Mouse (Mus musculus): Measurements from ENCODE around the gene C2. TPM values are rescaled to one million over a fixed set of nuclear protein-coding genes. Genes with fewer than 3 reads are reported as not detected.

Gene C2
- total and polyA plus RNA-seq, 2 experiments from 2014 or later = 2.9 to 7.0 TPM

- Histone ChIP-seq H3K4me2 (ENCODE audit: low read depth, low read length, poor library complexity, severe bottlenecking) (no peak overlapping the region), H3K27ac (ENCODE audit: low read depth, low read length) (no peak overlapping the region), H3K4me3 (ENCODE audit: low read depth, low read length) (no peak overlapping the region), H3K4me1 (ENCODE audit: insufficient read depth, low read length) (no peaks in the 10 kb centered on the region), H3K27me3 (ENCODE audit: insufficient read depth, low read length) (0 out of 2 replicates have a peak, but pooled peaks cover 6% of the 10 kb centered on the region), H3K9me3 (ENCODE audit: low read length) (no peaks in the 10 kb centered on the region), H3K36me3 (ENCODE audit: insufficient read depth, low read length) (no peaks in the 10 kb centered on the region), H3K9ac (replicated peaks; ENCODE audit: low read length, poor library complexity, severe bottlenecking) (no peak overlapping the region)
- DNase-seq (ENCODE audit: low spot score) = no peak
- no peak for ATAC-seq (ENCODE audit: low FRiP score)
- TF ChIP-seq CTCF (IDR thresholded peaks at IDR 0.05) = no peak
Observed at GRCm38 (mm10) chr17:34881166-34881565, 16.9 kb downstream of the C2 start.

DNA sequence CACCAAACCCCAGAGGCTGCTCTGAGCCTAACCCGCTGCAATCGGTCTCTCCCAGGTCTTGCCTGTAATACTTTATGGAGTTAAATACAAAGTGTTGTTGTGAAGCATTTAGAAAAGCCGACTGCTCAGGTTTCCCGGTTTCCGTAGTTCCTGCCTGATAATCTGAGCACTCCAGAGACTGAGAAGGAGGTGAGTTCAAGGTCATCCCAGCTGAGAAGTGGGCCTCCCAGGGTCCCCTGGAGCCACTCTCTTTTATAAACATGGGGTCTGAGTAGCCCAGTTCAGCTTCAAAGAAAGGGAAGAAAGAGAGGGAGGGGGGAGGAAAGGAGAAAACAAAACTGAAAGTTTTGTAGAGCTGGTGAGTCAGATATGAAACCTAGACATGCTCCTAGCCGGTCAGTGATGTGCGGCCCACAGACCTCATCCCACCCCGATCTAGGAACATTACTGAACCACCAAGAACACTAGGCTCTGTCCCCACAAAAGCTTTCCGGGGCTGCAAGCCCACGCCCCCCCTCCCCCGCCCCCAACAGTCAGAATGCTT lies 18.7 kb downstream of the C2 start, which contains the start of gene Zbtb12:
TSS of gene Zbtb12 (plus strand) at position 148 of the 544 bp plus-strand sequence.
- Histone ChIP-seq H3K4me1 (ENCODE audit: insufficient read depth, low read length) (no peaks in the 10 kb centered on the region), H3K4me2 (ENCODE audit: low read depth, low read length, poor library complexity, severe bottlenecking) (no peak within 1 kb of the TSS), H3K9me3 (ENCODE audit: low read length) (no peaks in the 10 kb centered on the region), H3K27ac (ENCODE audit: low read depth, low read length) (no peak within 1 kb of the TSS), H3K4me3 (ENCODE audit: low read depth, low read length) (no peak within 1 kb of the TSS), H3K36me3 (ENCODE audit: insufficient read depth, low read length) (no peaks in the 10 kb centered on the region), H3K9ac (replicated peaks; ENCODE audit: low read length, poor library complexity, severe bottlenecking) (no peak within 1 kb of the TSS), H3K27me3 (ENCODE audit: insufficient read depth, low read length) (0 out of 2 replicates have a peak, but pooled peaks cover 6% of the 10 kb centered on the region)
- 71% methylated on average over 11 of the region's 11 CpGs for WGBS
- ATAC-seq (ENCODE audit: low FRiP score) (no peak), DNase-seq (ENCODE audit: low spot score) (no peak)
- no peak for TF ChIP-seq CTCF (IDR thresholded peaks at IDR 0.05)

DNA sequence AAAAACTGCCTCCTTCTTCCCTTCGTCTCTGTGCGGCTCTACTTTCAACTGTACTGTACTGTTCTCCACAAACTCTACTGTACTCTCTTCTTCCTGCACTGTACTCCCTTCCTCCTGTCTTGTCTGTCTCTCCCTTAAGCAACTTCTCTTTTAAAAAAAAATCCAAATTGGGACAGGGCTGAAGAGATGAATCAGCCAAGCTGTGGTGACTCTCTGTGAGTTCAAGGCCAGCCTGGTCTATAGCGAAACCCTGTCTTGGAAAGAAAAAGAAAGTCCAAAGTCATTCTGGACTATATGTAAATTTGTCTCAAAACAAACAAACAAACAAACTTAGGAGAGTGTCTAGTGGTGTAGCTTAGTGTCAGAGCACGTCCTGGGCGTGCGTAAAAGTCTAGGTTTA lies 23.7 kb downstream of the C2 start:
- H3K4me2 ChIP-seq (ENCODE audit: low read depth, low read length, poor library complexity, severe bottlenecking) = no peak overlapping the region
- TF ChIP-seq CTCF (IDR thresholded peaks at IDR 0.05) = no peak
- WGBS = 91% methylated on average over 6 of the region's 6 CpGs

GRCm38 (mm10) chr17:34865981-34866380 lies 32.1 kb downstream of the C2 start:
- Histone ChIP-seq H3K9me3 (ENCODE audit: low read length) (no peaks in the 10 kb centered on the region), H3K4me2 (ENCODE audit: low read depth, low read length, poor library complexity, severe bottlenecking) (no peak overlapping the region), H3K27me3 (ENCODE audit: insufficient read depth, low read length) (no peaks in the 10 kb centered on the region), H3K36me3 (ENCODE audit: insufficient read depth, low read length) (no peaks in the 10 kb centered on the region), H3K4me3 (ENCODE audit: low read depth, low read length) (no peak overlapping the region), H3K4me1 (ENCODE audit: insufficient read depth, low read length) (no peaks in the 10 kb centered on the region), H3K9ac (replicated peaks; ENCODE audit: low read length, poor library complexity, severe bottlenecking) (no peak overlapping the region), H3K27ac (ENCODE audit: low read depth, low read length) (no peak overlapping the region)
- ATAC-seq (ENCODE audit: low FRiP score) (no peak), DNase-seq (ENCODE audit: low spot score) (no peak)
- TF ChIP-seq CTCF (IDR thresholded peaks at IDR 0.05) = no peak
- 73% methylated on average over 7 of the region's 7 CpGs for WGBS

More for the DNA sequence above, 23.7 kb downstream of the C2 start:
- Histone ChIP-seq H3K27me3 (ENCODE audit: insufficient read depth, low read length) (peaks cover 3% of the 10 kb centered on the region; the same call in 1 of the 2 replicates), H3K27ac (ENCODE audit: low read depth, low read length) (no peak overlapping the region), H3K4me3 (ENCODE audit: low read depth, low read length) (no peak overlapping the region), H3K9me3 (ENCODE audit: low read length) (no peaks in the 10 kb centered on the region), H3K9ac (replicated peaks; ENCODE audit: low read length, poor library complexity, severe bottlenecking) (no peak overlapping the region), H3K4me1 (ENCODE audit: insufficient read depth, low read length) (no peaks in the 10 kb centered on the region), H3K36me3 (ENCODE audit: insufficient read depth, low read length) (no peaks in the 10 kb centered on the region)
- no peak for ATAC-seq (ENCODE audit: low FRiP score)
- no peak for DNase-seq (ENCODE audit: low spot score)

DNA sequence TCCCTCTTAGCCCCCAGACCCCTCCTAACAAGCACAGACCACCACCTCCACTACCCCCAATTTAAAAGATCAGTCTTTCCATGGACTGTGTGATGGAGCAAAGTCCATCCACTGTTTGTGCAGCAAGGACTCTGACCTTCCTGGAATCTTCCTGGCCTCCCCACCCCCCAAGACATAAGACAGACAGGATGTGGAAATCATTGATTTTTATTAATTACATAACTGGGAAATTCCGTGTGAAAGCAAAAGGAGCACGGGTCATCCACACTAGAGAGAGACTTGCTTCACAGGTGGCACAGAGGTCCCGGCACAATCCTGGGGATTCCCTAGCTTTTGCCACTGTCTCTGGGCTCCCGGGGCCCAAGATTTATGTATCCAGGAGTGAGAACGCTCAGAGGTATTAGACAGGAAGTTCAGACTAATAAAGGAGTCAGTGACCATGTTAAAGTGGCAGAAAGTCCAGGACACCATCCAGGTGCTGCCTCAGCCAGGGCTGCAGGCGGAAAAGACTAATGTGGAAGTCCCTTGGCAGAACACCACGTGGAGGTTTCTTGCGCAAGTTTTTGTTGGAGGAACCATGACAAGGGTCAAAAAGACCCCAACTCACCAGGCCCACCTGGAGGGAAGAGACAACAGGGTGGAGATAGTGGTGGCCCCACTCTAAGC lies 35.5 kb downstream of the C2 start, which contains the start of gene Cfb:
TSS of gene Cfb (minus strand) at position 103 of the 666 bp plus-strand sequence.
- Histone ChIP-seq H3K27ac (ENCODE audit: low read depth, low read length) (no peak within 1 kb of the TSS), H3K4me3 (ENCODE audit: low read depth, low read length) (no peak within 1 kb of the TSS), H3K36me3 (ENCODE audit: insufficient read depth, low read length) (no peaks in the 10 kb centered on the region), H3K9ac (replicated peaks; ENCODE audit: low read length, poor library complexity, severe bottlenecking) (no peak within 1 kb of the TSS), H3K4me2 (ENCODE audit: low read depth, low read length, poor library complexity, severe bottlenecking) (no peak within 1 kb of the TSS), H3K27me3 (ENCODE audit: insufficient read depth, low read length) (no peaks in the 10 kb centered on the region), H3K4me1 (ENCODE audit: insufficient read depth, low read length) (no peaks in the 10 kb centered on the region), H3K9me3 (ENCODE audit: low read length) (no peaks in the 10 kb centered on the region)
- DNase-seq (ENCODE audit: low spot score) (no peak), ATAC-seq (ENCODE audit: low FRiP score) (no peak)
- 72% methylated on average over 8 of the region's 8 CpGs for WGBS
- no peak for TF ChIP-seq CTCF (IDR thresholded peaks at IDR 0.05)

DNA sequence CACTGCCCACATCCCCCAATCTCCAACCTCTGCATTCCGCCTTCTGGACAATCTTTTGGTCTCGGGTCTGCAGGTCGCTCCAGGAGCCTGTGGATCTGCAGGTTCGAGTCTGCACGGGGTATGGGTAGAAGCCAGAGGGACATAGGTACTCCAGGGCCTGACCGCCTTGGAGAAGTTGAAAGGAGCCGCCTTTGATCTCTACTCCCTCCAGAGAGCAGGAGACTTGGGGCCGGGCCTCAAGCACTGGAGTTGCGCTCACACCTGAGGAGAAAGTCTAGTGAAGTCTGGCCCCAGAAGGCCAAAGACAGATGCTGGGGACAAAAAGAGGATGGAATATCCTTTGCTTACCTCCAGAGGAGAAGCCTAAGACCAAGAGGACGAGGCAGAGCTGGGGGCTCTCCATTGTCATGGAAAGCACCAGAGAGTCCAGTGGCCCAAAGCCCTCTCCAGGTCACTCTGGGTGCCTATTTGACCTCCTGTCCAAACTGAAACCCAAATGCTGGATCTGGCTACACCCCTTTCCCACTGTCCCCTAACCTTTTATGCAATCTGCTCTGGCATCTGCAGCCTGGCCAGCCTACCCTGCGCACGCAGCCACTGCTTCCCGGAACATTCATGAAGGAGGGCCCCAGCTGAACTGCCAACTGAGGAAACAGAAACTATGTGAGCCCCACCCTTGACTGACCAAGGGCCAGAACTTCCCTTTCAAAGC lies 36.2 kb downstream of the C2 start:
- Histone ChIP-seq H3K4me2 (ENCODE audit: low read depth, low read length, poor library complexity, severe bottlenecking) (no peak overlapping the region), H3K9ac (replicated peaks; ENCODE audit: low read length, poor library complexity, severe bottlenecking) (no peak overlapping the region), H3K27ac (ENCODE audit: low read depth, low read length) (no peak overlapping the region), H3K4me3 (ENCODE audit: low read depth, low read length) (no peak overlapping the region), H3K36me3 (ENCODE audit: insufficient read depth, low read length) (no peaks in the 10 kb centered on the region), H3K9me3 (ENCODE audit: low read length) (no peaks in the 10 kb centered on the region), H3K27me3 (ENCODE audit: insufficient read depth, low read length) (no peaks in the 10 kb centered on the region), H3K4me1 (ENCODE audit: insufficient read depth, low read length) (no peaks in the 10 kb centered on the region)
- WGBS = 74% methylated on average over 13 of the region's 13 CpGs
- no peak for DNase-seq (ENCODE audit: low spot score)
- TF ChIP-seq CTCF (IDR thresholded peaks at IDR 0.05) = no peak
- no peak for ATAC-seq (ENCODE audit: low FRiP score)
